Mouse (Mus musculus): ENCODE measurements around the gene Coro7. TPM values are rescaled to one million over a fixed set of nuclear protein-coding genes. Genes with fewer than 3 reads are reported as not detected.

Gene Coro7
- polyA plus RNA-seq (2014; fragmentation: Illumina TruSeq; extraction: RNeasy Lipid Tissue Mini Kit (QIAGEN cat#74804); ENCODE audit: low read depth, low replicate concordance), result 2.0 TPM

DNA sequence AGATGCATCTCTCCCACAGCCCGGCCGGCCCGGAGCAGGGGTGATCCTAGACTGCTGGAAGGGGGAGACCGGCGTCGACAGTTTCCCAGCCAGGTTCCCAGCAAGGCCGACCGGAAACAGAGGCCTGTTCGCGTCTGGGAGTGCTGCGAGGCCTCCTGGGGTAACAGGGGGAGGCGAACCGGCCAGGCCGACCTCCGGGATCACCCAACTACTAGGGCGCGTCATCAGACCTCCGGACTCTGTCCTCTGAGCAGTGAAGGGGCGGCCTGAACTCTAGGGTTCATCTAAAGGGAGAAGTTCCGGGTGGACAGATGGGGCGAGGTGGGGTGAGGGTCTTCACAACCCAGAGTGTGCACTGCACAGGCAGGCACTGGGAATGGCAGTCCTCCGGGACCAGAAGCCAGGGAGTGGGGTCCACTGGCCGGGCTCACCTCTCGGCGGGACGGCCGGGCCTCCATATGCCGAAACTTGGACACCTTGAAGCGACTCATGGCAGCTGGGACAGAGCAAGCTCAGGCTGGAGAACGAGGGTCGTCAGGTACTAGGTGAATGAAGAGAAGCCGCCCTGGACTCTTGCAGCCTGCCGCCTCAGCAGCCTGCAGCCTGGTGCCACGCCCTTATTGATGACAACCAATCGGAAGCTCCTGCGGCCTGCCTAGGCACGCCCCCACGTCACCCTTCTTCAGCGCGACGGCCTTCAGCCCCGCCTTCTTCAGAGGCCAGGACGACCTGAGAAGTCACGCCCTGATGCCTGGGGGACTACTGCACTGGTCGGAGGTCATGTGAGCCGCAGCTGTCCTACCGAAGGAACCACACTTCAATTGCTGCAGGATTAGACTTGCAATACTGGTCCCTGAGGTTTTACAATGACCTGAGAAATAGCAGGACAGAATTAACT, at the start of gene Coro7:
Gene Coro7 (minus strand): TSS at position 657 of the 898 bp plus-strand sequence.

GRCm38 (mm10) chr16:4725780-4726527, 46.4 kb upstream of the Coro7 start, which contains the start of gene Hmox2:
Gene Hmox2 (plus strand): TSS chr16:4726361.

GRCm38 (mm10) chr16:4718753-4719518, 39.4 kb upstream of the Coro7 start, which contains the start of gene Nmral1:
Gene Nmral1 (minus strand): TSS chr16:4719356.

GRCm38 (mm10) chr16:4639831-4640237, 39.7 kb downstream of the Coro7 start, which contains the start of the genes Vasn and Dnaja3:
Gene Vasn (plus strand): TSS chr16:4639941.
Gene Dnaja3 (plus strand): TSS chr16:4639989.

GRCm38 (mm10) chr16:4624481-4625110, 55.0 kb downstream of the Coro7 start, which contains the start of gene Pam16:
Gene Pam16 (minus strand): TSS chr16:4624988.

DNA sequence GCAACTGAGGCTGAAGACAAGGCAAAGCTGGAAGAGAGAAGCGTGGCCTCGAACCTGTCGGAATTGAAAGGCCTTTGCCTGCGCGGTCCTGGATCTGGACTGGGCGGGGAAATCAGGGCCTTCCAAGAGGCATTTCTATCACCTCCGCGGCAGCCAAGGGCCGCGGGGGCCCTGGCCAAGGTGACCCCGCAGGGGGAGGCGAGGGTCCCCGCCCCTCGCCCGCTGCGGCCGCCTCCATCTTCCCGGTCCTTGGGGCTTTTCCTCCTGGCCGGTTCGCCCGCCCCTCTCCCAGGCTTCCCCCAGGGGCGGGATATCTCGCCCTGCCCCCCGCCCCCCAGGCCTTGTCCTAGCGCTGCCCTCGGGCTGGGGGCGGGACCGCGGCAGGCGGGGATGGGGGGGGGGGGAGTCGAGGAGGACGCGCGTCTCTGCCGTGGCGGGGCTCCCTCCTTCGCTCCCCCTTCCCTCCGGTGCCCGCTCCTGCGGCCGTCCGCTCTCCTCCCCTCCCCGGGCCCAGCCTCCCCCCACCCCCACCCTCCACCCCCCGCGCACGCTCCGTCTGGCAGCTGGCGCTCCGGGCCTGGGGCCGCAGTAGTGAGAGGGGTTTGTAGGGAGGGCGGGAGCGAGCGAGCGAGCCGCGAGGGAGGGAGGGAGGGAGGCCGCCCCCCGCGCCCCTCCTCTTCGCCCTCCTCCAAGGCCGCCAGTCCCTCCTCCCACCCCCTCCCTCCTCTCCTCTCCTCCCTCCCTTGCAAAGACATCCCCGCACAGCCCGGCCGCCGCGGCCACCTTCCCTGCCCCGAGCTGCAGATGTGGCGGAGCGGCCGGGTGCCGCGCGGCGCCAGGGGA, 85.4 kb downstream of the Coro7 start, which contains the start of gene Glis2:
Gene Glis2 (plus strand): TSS at position 743 of the 843 bp plus-strand sequence.

Other genes with a start within 250 kb of the Coro7 start
- gene Srl, start 138.0 kb downstream of the Coro7 start, polyA plus RNA-seq (2014; fragmentation: Illumina TruSeq; extraction: RNeasy Lipid Tissue Mini Kit (QIAGEN cat#74804); ENCODE audit: low read depth, low replicate concordance), result 3.3 TPM
- 3.3 TPM for gene Tfap4, start 119.9 kb downstream of the Coro7 start, polyA plus RNA-seq (2014; fragmentation: Illumina TruSeq; extraction: RNeasy Lipid Tissue Mini Kit (QIAGEN cat#74804); ENCODE audit: low read depth, low replicate concordance)
- gene Glis2, start 85.1 kb downstream of the Coro7 start, polyA plus RNA-seq (2014; fragmentation: Illumina TruSeq; extraction: RNeasy Lipid Tissue Mini Kit (QIAGEN cat#74804); ENCODE audit: low read depth, low replicate concordance), result 0.79 TPM
- 8.7 TPM for gene Pam16, start 54.8 kb downstream of the Coro7 start, polyA plus RNA-seq (2014; fragmentation: Illumina TruSeq; extraction: RNeasy Lipid Tissue Mini Kit (QIAGEN cat#74804); ENCODE audit: low read depth, low replicate concordance)
- 0.57 TPM for gene Vasn, start 39.8 kb downstream of the Coro7 start, polyA plus RNA-seq (2014; fragmentation: Illumina TruSeq; extraction: RNeasy Lipid Tissue Mini Kit (QIAGEN cat#74804); ENCODE audit: low read depth, low replicate concordance)
- 27.1 TPM for gene Dnaja3, start 39.8 kb downstream of the Coro7 start, polyA plus RNA-seq (2014; fragmentation: Illumina TruSeq; extraction: RNeasy Lipid Tissue Mini Kit (QIAGEN cat#74804); ENCODE audit: low read depth, low replicate concordance)
- 0.28 TPM for gene Nmral1, start 39.6 kb upstream of the Coro7 start, polyA plus RNA-seq (2014; fragmentation: Illumina TruSeq; extraction: RNeasy Lipid Tissue Mini Kit (QIAGEN cat#74804); ENCODE audit: low read depth, low replicate concordance)
- 43.3 TPM for gene Hmox2, start 46.6 kb upstream of the Coro7 start, polyA plus RNA-seq (2014; fragmentation: Illumina TruSeq; extraction: RNeasy Lipid Tissue Mini Kit (QIAGEN cat#74804); ENCODE audit: low read depth, low replicate concordance)
- 17.7 TPM for gene Cdip1, start 110.5 kb upstream of the Coro7 start, polyA plus RNA-seq (2014; fragmentation: Illumina TruSeq; extraction: RNeasy Lipid Tissue Mini Kit (QIAGEN cat#74804); ENCODE audit: low read depth, low replicate concordance)
- gene 4930562C15Rik, start 155.6 kb upstream of the Coro7 start, polyA plus RNA-seq (2014; fragmentation: Illumina TruSeq; extraction: RNeasy Lipid Tissue Mini Kit (QIAGEN cat#74804); ENCODE audit: low read depth, low replicate concordance), result not detected
- 1.5 TPM for gene Ubald1, start 200.5 kb upstream of the Coro7 start, polyA plus RNA-seq (2014; fragmentation: Illumina TruSeq; extraction: RNeasy Lipid Tissue Mini Kit (QIAGEN cat#74804); ENCODE audit: low read depth, low replicate concordance)
- 9.1 TPM for gene Mgrn1, start 206.5 kb upstream of the Coro7 start, polyA plus RNA-seq (2014; fragmentation: Illumina TruSeq; extraction: RNeasy Lipid Tissue Mini Kit (QIAGEN cat#74804); ENCODE audit: low read depth, low replicate concordance)

All from sigmoid colon, adult 10 weeks (tissue).